Mouse (Mus musculus) liver (tissue): ENCODE data around the gene Ethe1.
"Not testable (repeated sequence)": the region's sequence is repeated elsewhere in the genome, so short reads cannot be mapped to it uniquely, and the experiment has no call there.

ENCODE experiments used
- DNase-seq: peaks from one replicate; pipeline ENCODE4 v3.0.0-alpha.2; 2020; ENCODE audit warnings: mixed read lengths

Ethe1 gene

DNA sequence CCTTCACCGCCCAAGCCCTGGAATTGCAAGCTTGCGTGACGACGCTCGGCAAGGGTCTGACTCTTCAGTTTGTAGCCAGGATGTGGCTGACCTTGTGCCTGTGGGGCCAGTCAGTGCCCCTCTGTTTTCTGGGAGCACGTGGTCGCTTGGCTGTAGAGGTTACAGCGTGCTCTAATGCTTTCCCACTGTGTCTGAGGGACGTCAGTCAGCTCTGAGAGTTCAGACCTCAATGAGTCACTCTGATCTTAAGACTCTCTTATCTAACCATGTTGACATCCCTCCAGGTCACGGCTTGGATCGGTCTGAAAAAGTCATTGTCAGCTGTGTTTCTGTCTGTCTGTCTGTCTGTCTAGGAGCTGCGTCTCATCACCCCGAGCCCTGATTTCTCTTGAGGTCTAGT lies 27.5 kb downstream of the Ethe1 start:
- no peak for DNase-seq

DNA sequence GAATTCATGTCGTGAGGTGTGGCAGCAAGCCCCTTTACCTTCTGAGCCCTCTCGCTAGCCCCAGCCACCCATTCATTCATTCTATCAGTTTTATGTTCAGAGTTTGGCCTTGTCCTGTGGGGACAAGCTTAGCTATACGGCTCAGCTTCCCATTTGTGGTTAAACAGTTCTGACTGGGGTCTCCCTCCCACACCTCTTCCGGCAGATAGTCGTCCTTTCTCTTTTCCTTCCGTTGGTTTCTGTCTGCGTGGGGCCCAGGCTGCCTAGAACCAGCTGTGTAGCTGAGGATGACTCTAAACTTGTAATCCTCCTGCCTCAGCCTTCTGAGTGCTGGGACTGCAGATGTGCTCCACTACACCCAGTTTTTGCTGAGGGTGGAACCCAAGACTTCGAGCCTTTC lies 30.4 kb downstream of the Ethe1 start:
- no peak for DNase-seq

DNA sequence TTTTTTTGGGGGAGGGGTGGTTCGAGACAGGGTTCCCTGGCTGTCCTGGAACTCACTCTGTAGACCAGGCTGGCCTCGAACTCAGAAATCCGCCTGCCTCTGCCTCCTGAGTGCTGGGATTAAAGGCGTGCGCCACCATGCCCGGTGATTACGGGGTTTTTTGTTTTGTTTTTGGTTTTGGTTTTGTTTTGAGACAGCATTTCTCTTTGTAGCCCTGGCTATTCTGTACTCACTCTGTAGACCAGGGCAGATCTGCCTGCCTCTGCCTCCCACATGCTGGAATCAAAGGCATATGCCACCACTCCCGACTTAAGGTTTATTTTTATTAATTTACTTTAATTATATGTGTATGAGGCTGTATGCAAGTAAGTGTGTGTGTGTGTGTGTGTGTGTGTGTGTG lies 31.0 kb downstream of the Ethe1 start:
- not testable (repeated sequence) for DNase-seq

DNA sequence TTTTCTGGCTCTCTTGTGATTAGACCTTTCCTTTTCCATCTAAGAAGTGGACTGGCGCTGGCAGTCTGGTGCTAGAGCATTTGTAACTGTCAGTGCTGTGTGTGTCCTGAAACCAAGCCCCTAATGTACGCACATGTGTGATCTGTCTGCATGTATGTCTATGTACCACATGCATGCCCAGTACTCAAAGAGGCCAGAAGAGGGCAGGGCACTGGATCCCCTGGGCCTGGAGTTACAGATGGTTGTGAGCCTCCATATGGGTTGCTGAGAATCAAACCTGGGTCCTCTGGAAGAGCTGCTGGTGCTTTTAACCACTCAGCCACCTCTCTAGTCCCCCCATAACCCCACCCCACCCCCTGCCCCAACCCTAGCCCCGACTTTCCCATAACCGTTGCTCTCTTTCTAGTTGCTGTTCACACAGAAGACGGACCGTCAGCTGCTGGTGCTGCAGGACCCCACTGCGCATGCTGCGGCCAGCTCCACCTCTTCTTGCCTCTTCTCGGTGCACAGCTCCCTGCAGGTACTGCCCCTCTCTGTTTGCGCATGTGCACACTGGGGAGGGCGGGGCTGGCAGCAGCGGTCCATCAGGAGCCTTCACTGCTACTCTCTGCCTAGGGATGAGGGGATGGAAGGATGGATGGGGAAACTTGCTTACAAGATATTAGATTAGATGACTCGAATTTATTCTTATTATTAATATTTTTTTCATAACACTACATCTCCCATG lies 32.5 kb downstream of the Ethe1 start:
- no peak for DNase-seq

DNA sequence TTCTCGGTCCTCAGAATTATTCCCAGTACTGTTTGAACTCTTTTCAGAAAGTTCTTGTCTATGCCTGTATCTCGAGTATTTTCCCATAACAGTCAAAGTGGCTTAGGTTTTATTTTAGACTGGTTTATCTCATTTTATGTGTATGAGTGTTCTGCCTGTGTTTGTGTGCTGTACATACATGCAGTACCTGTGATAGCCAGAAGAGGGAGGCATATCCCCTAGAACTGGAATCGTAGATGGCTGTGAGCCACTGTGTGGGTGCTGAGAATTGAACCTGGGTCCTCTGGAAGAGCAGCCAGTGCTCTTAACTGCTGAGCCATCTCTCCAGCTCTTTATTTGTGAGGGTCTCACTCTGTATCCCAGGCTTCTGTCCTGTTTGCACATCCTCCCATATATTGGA lies 33.9 kb downstream of the Ethe1 start:
- DNase-seq, result no peak

DNA sequence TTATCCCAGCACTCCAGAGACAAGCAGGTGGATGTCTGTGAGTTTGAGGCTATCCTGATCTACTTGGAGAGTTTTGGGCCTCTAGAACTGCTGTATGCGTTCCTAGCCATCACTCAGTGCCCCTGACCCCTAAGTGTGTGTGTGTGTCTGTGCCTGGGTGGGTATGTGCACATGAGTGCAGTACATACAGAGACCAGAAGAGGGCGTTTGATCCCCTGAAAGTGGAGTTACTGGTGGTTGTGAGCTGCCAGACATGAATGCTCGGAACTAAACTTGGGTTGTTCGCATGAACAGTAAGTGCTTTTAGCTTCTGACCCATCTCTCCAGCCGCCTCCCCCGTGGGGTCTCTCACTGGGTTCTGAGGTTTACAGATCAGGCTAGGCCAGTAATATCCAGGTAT lies 35.6 kb downstream of the Ethe1 start:
- DNase-seq, result no peak

DNA sequence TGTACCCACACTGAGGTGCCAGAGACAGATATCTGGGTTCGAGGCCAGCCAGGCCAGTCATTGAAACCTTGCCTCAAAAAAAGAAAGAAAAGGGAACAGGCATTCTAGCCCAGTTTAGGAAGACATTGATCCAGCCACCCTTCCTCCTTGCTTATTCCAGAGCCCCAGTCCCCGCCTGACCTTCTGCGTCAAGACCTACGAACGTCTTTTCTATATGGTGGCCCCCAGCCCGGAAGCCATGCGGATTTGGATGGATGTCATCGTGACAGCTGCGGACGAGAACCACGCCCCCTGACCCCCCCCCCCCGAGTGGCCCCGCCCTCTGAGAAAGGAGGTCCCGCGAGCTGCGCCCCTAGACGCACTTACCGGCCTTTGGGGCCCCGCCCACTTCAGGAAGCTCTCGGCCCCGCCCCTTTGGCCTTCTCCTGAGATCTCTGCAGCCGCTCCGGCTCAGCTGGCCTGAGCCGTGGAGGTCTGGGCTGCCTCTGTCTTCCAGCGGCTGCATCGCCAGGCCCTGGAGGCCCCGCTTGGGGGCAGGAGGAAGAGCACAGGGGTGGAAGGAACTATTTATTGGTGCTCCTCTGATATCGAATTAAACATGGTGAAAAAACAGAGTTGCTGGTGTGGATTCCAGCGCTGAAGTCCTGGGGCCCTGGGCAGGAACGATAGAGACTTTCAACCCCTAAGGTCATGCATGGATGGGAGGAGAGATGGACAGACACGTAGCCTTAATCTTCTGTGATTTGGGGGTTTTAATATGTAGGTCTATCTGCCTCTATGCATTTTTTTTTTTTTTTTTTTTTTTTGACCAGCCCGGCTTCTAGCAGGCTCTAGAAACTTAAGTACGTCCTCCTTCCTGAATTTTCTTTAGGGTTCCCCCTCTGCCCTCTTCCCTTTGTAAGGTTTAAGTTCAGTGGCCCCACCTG lies 41.6 kb downstream of the Ethe1 start:
- peak; percentile 92 for DNase-seq

DNA sequence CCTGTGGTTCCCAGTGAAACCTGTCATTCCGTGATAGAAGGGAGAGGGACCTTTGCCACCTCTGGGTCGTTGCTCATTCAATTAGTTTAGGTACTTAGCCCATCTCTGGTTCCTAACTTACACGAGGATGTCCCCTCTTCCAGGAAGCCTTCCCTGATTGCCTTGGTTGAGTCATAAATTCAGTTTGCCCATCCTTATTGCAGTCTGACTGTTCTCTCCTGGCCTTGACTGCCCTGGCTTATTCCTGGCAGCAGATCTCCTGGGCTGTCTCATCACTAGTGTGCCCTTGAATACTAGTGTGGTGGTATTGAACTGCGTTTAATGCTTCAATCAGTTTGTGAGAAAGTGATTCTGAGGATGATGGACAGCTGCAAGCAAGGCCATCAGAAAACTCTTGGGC lies 42.3 kb downstream of the Ethe1 start:
- DNase-seq, result no peak

DNA sequence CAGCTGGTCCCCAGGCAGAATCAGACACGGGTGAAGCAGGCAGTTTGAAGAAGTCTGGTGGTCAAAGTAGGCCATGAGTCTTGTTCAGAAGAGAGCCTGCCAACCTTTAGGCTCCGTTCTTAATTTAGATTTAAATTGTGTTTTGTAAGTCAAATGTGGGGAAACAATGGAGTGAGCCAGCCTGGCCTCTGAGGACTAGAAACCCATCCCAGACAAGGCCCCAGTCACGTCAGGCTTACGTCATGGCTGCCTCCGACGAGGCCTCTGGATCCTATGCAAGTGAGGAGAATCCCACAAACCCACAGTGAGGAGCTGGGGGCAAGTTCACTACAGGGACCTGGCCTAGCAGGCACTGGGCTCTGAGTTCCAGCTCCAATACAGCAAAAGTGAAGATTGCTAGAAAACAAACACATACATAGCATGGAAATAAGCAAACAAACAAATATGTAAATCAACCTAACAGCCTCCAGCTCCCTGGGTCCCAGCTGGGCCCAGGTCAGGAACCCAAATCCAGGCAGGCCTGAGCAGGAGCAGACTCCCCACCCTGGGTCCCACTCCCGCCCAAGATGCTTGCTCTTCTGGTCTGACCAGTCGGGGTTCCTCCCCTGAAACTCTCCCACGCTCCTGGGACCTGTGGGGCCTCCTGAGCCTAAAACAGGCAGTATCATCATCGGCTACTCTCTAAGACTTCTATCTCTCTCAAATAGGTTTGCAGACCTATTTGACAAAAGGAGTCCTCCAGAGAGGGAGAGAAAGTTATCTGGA lies 43.0 kb downstream of the Ethe1 start:
- no peak for DNase-seq

DNA sequence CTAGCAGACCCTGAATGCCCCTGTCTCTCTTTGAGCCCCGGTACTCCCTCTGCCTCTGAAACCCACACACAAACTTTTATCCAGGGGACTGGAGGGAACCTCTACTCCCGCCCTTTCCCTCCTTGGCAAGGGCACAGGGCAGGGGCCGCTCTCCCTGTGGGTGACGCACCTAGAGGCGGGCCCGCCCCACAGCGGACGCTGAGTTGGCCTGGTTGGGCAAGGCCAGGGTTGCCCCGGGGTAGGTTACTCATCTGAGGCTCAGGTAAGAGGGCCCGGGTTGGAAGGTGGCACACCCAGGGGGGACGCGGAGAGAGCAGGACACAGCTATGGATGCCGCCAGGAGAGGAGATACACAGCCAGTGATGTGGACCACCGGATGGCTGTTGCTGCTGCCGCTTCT lies 48.9 kb downstream of the Ethe1 start, which contains the start of gene Lypd3:
TSS of gene Lypd3 (plus strand) at position 287 of the 400 bp plus-strand sequence.
- no peak for DNase-seq

DNA sequence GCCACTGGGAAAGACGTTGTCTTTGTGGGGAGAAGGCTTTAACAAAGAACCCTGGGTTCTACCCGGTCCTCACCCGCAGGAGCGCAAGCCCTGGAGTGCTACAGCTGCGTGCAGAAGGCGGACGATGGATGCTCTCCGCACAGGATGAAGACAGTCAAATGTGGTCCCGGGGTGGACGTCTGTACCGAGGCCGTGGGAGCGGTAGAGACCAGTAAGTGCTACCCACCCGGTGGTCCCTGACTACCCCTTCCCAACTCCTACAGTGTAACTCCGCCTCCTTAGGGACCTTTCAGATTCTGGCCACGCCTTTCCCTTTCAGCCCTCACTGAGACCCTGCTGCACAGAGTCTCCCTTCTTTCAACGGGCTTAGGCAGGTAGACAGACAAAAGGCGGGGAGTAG lies 49.7 kb downstream of the Ethe1 start:
- no peak for DNase-seq

DNA sequence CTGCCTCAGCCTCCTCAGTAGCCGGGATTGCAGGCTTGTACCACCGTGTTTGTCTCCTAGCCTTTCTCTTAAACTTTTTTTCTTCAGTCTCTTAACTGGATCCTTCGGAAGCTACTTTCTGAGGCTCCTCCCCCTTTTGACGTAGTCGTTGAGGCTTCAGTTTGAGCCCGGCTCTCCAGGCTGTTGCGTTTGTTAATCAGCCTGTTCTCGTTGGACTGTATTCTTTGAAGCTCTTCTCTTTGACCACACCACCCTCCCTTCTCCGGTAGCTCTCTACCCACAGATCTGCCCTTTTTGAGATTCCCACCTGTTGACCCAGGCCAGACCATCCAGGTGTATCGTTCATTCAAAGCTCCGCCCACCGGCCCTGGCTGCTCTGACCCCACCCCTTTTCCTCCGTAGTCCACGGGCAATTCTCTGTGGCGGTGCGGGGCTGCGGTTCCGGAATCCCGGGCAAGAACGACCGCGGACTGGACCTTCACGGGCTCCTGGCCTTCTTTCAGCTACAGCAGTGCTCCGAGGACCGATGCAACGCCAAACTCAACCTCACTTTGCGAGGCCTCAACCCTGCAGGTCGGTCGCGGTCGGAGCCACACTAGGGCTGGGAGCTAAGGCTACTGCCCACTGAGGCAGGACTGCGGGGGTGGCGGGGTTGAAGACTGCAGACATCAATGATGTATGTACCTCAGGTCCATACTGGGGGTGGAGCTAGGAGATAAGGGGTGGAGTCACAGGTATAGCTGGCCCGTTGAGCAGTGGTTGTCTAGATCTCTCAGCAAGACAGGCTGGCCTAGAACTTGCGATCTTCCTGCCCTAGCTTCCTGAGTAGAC lies 50.9 kb downstream of the Ethe1 start:
- DNase-seq, result no peak

DNA sequence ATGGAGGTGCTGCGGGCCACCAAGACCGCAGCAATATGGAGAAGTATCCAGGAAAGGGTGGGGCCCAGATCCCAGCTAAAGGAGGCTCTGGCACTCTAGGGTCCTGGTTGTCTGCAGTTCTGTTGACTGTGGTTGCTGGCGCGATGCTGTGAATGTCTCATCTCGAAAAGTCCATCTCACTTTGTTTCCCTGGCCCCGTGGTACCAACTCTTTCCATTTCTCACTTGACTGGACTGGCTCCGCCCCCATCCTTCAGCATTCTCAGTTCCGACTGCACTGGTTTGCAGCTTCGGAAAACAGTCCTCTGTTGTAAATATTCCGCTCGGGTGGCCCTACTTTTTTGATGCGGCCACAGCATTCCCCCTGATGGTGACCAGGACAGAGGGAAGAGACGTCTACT lies 53.1 kb downstream of the Ethe1 start:
- DNase-seq, result no peak

DNA sequence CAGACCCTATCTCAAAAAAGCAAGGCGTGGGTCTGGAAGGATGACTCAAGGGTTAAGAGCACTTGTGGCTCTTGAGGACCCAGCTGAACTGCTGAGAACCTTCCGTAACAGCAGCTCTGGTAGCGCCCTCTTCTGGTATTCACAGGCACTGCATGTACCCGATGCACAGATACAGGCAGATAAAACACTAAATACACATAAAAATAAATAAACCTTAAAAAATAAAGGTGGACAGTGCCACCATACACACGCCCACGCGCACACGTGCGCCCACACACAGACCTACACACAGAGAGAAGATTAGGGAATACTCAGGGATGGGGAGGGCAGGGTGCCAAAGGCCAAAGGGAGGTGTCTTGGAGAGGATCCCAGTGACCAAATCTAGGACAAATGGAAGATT lies 55.1 kb downstream of the Ethe1 start:
- DNase-seq, result peak; percentile 62

DNA sequence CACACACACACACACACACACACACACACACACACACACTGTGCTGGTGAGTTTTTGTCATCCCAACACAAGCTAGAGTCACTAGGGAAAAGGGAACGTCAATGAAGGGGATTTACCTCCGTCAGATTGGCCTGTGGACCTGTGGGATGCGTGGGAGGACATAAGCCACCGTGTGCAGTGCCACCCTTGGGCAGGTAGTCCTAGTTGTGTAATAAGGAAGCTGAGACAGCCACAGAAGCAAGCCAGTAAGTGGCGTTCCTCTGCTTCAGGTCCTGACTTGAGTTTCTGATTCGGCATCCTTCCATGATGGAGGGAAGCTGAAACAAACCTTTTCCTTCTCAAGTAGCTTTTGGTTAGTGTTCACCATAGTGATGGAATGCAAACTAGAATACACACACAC lies 57.1 kb downstream of the Ethe1 start:
- no peak for DNase-seq

DNA sequence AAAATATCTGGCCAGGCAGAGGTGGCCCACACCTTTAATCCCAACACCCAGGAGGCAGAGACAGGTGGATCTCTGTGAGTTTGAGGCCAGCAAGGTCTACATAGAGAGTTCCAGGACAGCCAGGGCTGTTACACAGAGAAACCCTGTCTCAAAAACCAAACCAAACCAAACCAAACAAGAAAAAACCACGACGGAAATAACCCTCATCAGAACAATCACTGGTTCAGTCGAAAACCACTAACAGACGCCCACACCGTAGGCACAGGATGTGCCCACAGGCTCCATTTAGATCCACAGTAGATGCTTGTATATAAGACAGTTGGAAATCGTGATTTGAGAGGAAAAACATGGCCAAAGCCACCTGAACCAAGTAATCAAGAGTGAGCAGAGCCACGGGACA lies 57.7 kb downstream of the Ethe1 start:
- DNase-seq, result no peak

DNA sequence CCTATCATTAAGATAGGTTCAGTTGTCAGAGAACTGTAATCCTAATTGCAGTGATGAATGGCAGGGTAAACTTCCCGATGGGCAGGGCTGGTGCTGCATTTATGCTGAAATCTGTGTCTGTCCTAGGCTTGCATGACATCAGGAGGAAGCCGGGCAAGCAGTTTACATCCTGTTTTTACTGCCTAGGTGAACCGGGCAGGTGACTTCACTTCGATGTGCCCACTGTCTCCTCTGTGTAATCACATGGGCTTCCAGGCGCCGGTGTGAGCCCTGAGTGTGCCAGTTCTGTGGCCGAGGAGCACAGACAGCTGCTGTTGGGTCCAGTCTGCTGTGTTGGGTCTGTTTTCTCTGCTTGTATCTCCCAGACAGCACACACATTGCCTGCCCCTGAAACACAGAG lies 59.1 kb downstream of the Ethe1 start:
- DNase-seq, result no peak

DNA sequence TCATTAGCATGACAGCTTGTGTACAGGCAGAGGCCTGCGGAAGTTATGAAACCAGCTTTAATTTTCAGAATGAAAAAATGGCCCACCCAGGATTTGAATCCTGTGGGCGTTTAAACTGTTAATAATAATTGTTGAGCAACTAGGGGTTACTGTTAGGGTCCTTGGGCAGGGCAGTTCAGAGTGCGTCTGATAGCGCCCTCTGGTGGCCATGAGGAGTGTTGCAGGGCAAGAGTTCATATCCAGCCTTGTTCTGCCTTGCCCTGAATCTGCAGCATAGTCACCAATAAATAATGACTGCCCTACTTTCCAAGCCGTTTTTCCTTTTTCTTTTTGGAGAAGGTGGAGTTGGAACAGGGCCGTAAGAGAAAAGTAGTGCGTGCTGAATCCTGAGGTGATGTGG lies 66.3 kb downstream of the Ethe1 start:
- peak; percentile 53 for DNase-seq
